Mouse (Mus musculus): ENCODE measurements around the gene Olfr1336. TPM values are rescaled to one million over a fixed set of nuclear protein-coding genes. Genes with fewer than 3 reads are reported as not detected.
"Not testable (repeated sequence)": the region's sequence is repeated elsewhere in the genome, so short reads cannot be mapped to it uniquely, and the experiment has no call there.

Olfr1336 gene
- polyA plus RNA-seq, 2 experiments: not detected

DNA sequence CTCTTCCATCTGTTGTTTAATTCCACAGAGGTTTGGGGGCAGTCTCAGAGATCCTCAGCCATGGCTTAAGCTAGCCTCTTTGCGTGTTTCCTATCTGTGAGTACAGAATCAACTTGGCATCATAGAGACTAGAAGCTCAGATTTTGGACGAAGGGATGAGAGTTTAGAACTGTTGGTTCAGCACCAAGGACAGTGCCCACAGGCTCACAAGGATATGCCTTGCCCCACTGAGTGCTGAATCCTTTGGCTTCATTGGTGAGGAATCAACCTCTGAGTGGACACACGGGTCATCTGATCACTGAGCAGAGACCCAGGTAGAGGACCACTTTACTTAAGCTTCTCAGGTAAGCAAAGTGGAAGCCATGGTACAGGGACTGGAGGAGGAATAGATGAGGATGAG is 431 bp downstream of the Olfr1336 start:
- H3K36me3 ChIP-seq (replicated peaks; ENCODE audit: control insufficient read depth, insufficient read depth, low read depth): no peaks in the 10 kb centered on the region
- TF ChIP-seq CTCF (IDR thresholded peaks at IDR 0.05; ENCODE audit: low read depth) (no peak), EP300 (IDR thresholded peaks at IDR 0.05; ENCODE audit: low read depth) (no peak)
- H3K27me3 ChIP-seq (ENCODE audit: control insufficient read depth, insufficient read depth, low read length): no peaks in the 10 kb centered on the region
- H3K4me1 ChIP-seq (replicated peaks; ENCODE audit: control insufficient read depth in 2 of 2, insufficient read depth in 2 of 2, low read length in 1 of 2): no peaks in the 10 kb centered on the region
- 24% methylated on average over 3 of the region's 3 CpGs for WGBS (ENCODE audit: insufficient replicate concordance)
- no peak for DNase-seq (ENCODE audit: low read depth in 3 of 3, low spot score in 3 of 3)
- H3K4me3 ChIP-seq (ENCODE audit: insufficient read depth in 1 of 2, low read depth in 2 of 2, low read length in 2 of 2): no peak overlapping the region
- no peak overlapping the region for H3K9ac ChIP-seq (replicated peaks)
- ATAC-seq (ENCODE audit: insufficient read depth): no peak
- H3K9me3 ChIP-seq (ENCODE audit: control insufficient read depth, low read length): no peaks in the 10 kb centered on the region
- no peak overlapping the region for H3K4me2 ChIP-seq (ENCODE audit: low read depth)
- no peak overlapping the region for H3K27ac ChIP-seq

DNA sequence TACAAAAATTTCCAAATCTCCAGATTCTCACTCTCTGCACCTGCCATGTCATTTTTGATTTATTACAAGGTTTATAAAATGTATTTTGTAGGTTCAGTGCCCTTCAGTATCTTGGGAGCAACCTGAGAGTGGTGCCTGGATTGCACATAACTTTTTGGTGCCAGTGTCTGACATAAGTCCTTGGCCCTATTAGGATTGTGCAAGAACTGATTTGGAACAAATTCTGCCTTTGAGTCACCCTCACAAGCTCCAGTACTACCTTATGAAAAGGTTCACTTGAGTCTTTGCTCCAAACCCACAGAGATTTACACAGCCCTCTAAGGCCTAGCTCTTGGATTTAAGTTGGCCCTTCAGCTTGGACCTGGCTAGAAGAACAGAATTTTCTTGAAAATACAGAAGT is 11.0 kb downstream of the Olfr1336 start, which contains the start of gene Olfr1346:
Olfr1346 (plus strand) TSS at position 151 of the 400 bp plus-strand sequence.
- TF ChIP-seq EP300 (IDR thresholded peaks at IDR 0.05; ENCODE audit: low read depth) (no peak), CTCF (IDR thresholded peaks at IDR 0.05; ENCODE audit: low read depth) (no peak)
- no peak within 1 kb of the TSS for H3K4me2 ChIP-seq (ENCODE audit: low read depth)
- no peaks in the 10 kb centered on the region for H3K9me3 ChIP-seq (ENCODE audit: control insufficient read depth, low read length)
- no peaks in the 10 kb centered on the region for H3K4me1 ChIP-seq (replicated peaks; ENCODE audit: control insufficient read depth in 2 of 2, insufficient read depth in 2 of 2, low read length in 1 of 2)
- DNase-seq (ENCODE audit: low read depth in 3 of 3, low spot score in 3 of 3) (no peak), ATAC-seq (ENCODE audit: insufficient read depth) (no peak)
- no peak within 1 kb of the TSS for H3K9ac ChIP-seq (replicated peaks)
- no peaks in the 10 kb centered on the region for H3K36me3 ChIP-seq (replicated peaks; ENCODE audit: control insufficient read depth, insufficient read depth, low read depth)
- no peak within 1 kb of the TSS for H3K4me3 ChIP-seq (ENCODE audit: insufficient read depth in 1 of 2, low read depth in 2 of 2, low read length in 2 of 2)
- H3K27ac ChIP-seq: no peak within 1 kb of the TSS
- no peaks in the 10 kb centered on the region for H3K27me3 ChIP-seq (ENCODE audit: control insufficient read depth, insufficient read depth, low read length)

DNA sequence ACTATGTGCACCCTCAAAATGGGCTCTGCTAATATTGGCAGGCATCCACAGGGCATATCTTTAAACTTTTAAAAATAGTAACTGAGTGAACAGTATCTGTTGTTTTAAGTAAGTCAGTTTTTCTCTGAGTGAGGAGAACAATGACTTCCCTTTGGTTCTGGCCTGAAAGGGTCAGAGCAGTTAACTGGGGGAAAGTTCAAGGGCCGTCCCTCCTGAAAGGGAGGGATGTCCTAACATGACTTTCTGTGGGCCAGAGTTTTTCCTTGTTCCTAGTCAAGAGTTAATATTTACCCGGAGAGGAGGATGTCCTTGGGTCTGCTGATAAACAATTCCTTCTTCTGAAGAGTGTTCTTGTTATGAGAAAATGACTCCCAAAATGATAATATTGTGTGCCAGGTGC is 21.7 kb downstream of the Olfr1336 start:
- not testable (repeated sequence) for H3K4me1 ChIP-seq (replicated peaks; ENCODE audit: control insufficient read depth in 2 of 2, insufficient read depth in 2 of 2, low read length in 1 of 2); H3K27me3 ChIP-seq (ENCODE audit: control insufficient read depth, insufficient read depth, low read length); ATAC-seq (ENCODE audit: insufficient read depth); H3K4me2 ChIP-seq (ENCODE audit: low read depth); H3K9ac ChIP-seq (replicated peaks); DNase-seq (ENCODE audit: low read depth in 3 of 3, low spot score in 3 of 3); H3K36me3 ChIP-seq (replicated peaks; ENCODE audit: control insufficient read depth, insufficient read depth, low read depth); H3K9me3 ChIP-seq (ENCODE audit: control insufficient read depth, low read length); H3K4me3 ChIP-seq (ENCODE audit: insufficient read depth in 1 of 2, low read depth in 2 of 2, low read length in 2 of 2); H3K27ac ChIP-seq
- WGBS (ENCODE audit: insufficient replicate concordance): 49% methylated on average over 2 of the region's 2 CpGs

- Histone ChIP-seq H3K9me3 (ENCODE audit: control insufficient read depth, low read length) (no peaks in the 10 kb centered on the region), H3K9ac (replicated peaks) (no peak within 1 kb of the TSS), H3K36me3 (replicated peaks; ENCODE audit: control insufficient read depth, insufficient read depth, low read depth) (no peaks in the 10 kb centered on the region), H3K27ac (no peak within 1 kb of the TSS), H3K4me1 (replicated peaks; ENCODE audit: control insufficient read depth in 2 of 2, insufficient read depth in 2 of 2, low read length in 1 of 2) (no peaks in the 10 kb centered on the region), H3K4me3 (ENCODE audit: insufficient read depth in 1 of 2, low read depth in 2 of 2, low read length in 2 of 2) (no peak within 1 kb of the TSS), H3K27me3 (ENCODE audit: control insufficient read depth, insufficient read depth, low read length) (no peaks in the 10 kb centered on the region), H3K4me2 (ENCODE audit: low read depth) (no peak within 1 kb of the TSS)
- DNase-seq (ENCODE audit: low read depth in 3 of 3, low spot score in 3 of 3) (no peak), ATAC-seq (ENCODE audit: insufficient read depth) (no peak)
- TF ChIP-seq CTCF (IDR thresholded peaks at IDR 0.05; ENCODE audit: low read depth): no peak
- TF ChIP-seq EP300 (IDR thresholded peaks at IDR 0.05; ENCODE audit: low read depth): no peak
- 6% methylated on average over 2 of the region's 2 CpGs for WGBS (ENCODE audit: insufficient replicate concordance)
These were observed 30.9 kb downstream of the Olfr1336 start, which contains the start of gene Olfr5 for GRCm38 (mm10) chr7:6486841-6487240. Olfr5 (minus strand) TSS chr7:6486941.

GRCm38 (mm10) chr7:6499655-6500054 is 43.7 kb downstream of the Olfr1336 start, which contains the start of gene Olfr1347:
Olfr1347 (minus strand) TSS chr7:6499755.
- Histone ChIP-seq H3K27ac (no peak within 1 kb of the TSS), H3K9me3 (ENCODE audit: control insufficient read depth, low read length) (no peaks in the 10 kb centered on the region), H3K9ac (replicated peaks) (no peak within 1 kb of the TSS), H3K4me1 (replicated peaks; ENCODE audit: control insufficient read depth in 2 of 2, insufficient read depth in 2 of 2, low read length in 1 of 2) (no peaks in the 10 kb centered on the region), H3K4me2 (ENCODE audit: low read depth) (no peak within 1 kb of the TSS), H3K36me3 (replicated peaks; ENCODE audit: control insufficient read depth, insufficient read depth, low read depth) (no peaks in the 10 kb centered on the region), H3K4me3 (ENCODE audit: insufficient read depth in 1 of 2, low read depth in 2 of 2, low read length in 2 of 2) (no peak within 1 kb of the TSS), H3K27me3 (ENCODE audit: control insufficient read depth, insufficient read depth, low read length) (no peaks in the 10 kb centered on the region)
- no peak for DNase-seq (ENCODE audit: low read depth in 3 of 3, low spot score in 3 of 3)
- WGBS (ENCODE audit: insufficient replicate concordance): 30% methylated on average over 1 of the region's 1 CpGs
- ATAC-seq (ENCODE audit: insufficient read depth): no peak
- TF ChIP-seq CTCF (IDR thresholded peaks at IDR 0.05; ENCODE audit: low read depth): no peak
- TF ChIP-seq EP300 (IDR thresholded peaks at IDR 0.05; ENCODE audit: low read depth): no peak

All from liver, embryonic 14.5 days (tissue).